Mouse (Mus musculus): ENCODE results near the gene 0610030E20Rik. TPM values are rescaled to one million over a fixed set of nuclear protein-coding genes. Genes with fewer than 3 reads are reported as not detected.

Gene 0610030E20Rik
- polyA plus RNA-seq, 1 experiment, result 1.3 TPM

GRCm38 (mm10) chr6:72392341-72392740 is 45.2 kb downstream of the 0610030E20Rik start:
- Histone ChIP-seq H3K36me3 (ENCODE audit: control insufficient read depth) (peaks cover 65% of the 10 kb centered on the region), H3K4me3 (replicated peaks) (peak overlapping the region; percentile 82)

GRCm38 (mm10) chr6:72396837-72397251 is 49.7 kb downstream of the 0610030E20Rik start:
- TF ChIP-seq GATA1 (IDR thresholded peaks at IDR 0.05; ENCODE audit: low read length), result no peak
- TF ChIP-seq TAL1 (IDR thresholded peaks at IDR 0.05; ENCODE audit: low read length), result no peak
- Histone ChIP-seq H3K4me1 (ENCODE audit: control insufficient read depth) (peaks cover 50% of the 10 kb centered on the region), H3K9me3 (ENCODE audit: control insufficient read depth, low read length) (no peaks in the 10 kb centered on the region), H3K36me3 (ENCODE audit: control insufficient read depth) (peaks cover 40% of the 10 kb centered on the region), H3K27me3 (ENCODE audit: control insufficient read depth) (no peaks in the 10 kb centered on the region), H3K4me3 (replicated peaks) (no peak overlapping the region)

More at GRCm38 (mm10) chr6:72392341-72392740, 45.2 kb downstream of the 0610030E20Rik start:
- H3K4me1 ChIP-seq (ENCODE audit: control insufficient read depth), result peaks cover 62% of the 10 kb centered on the region
- H3K9me3 ChIP-seq (ENCODE audit: control insufficient read depth, low read length), result no peaks in the 10 kb centered on the region
- no peak for TF ChIP-seq TAL1 (IDR thresholded peaks at IDR 0.05; ENCODE audit: low read length)
- no peak for TF ChIP-seq GATA1 (IDR thresholded peaks at IDR 0.05; ENCODE audit: low read length)
- H3K27me3 ChIP-seq (ENCODE audit: control insufficient read depth), result no peaks in the 10 kb centered on the region

DNA sequence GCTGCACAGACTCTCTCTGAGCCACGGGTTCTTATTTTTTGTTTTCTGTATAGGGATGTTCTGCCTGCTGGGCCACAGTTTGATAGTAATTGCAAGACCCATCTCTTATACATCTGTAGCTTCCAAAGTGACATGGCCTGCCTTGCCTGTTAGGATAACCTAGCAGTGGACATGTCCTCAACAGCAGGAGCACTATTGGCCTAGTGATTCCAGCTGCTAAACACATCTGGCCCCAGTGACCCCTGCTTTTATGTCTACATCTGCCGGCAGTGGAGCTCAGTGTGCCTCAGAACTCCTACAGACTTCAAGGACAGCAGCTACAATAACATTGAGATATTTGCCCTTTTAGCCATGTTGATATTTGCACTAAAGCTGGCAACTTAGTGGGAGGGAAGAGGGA is 52.9 kb downstream of the 0610030E20Rik start:
- Histone ChIP-seq H3K4me1 (ENCODE audit: control insufficient read depth) (peaks cover 29% of the 10 kb centered on the region), H3K36me3 (ENCODE audit: control insufficient read depth) (peaks cover 10% of the 10 kb centered on the region), H3K4me3 (replicated peaks) (no peak overlapping the region), H3K27me3 (ENCODE audit: control insufficient read depth) (no peaks in the 10 kb centered on the region), H3K9me3 (ENCODE audit: control insufficient read depth, low read length) (no peaks in the 10 kb centered on the region)
- TF ChIP-seq GATA1 (IDR thresholded peaks at IDR 0.05; ENCODE audit: low read length), result no peak
- TF ChIP-seq TAL1 (IDR thresholded peaks at IDR 0.05; ENCODE audit: low read length), result no peak

DNA sequence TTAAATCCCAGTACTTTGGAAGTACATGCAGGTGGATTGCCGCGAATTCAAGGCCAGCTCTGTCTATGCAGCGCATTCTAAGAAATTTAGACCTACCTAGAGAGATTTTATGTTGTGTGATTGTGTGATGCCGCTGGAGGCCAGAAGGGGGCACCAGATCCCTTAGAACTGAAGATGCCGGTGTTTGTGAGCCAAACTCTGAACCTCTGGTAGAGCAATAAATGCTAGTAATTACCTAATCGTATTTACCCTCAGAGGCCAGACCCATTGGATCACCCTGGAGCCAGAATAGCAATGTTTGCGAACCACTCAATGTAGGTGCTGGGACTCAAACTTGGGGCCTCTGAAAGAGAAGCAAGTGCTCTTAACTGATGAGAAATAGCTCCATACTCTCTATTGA is 54.8 kb downstream of the 0610030E20Rik start:
- no peaks in the 10 kb centered on the region for H3K36me3 ChIP-seq (ENCODE audit: control insufficient read depth)
- TF ChIP-seq GATA1 (IDR thresholded peaks at IDR 0.05; ENCODE audit: low read length) (no peak), TAL1 (IDR thresholded peaks at IDR 0.05; ENCODE audit: low read length) (no peak)
- peaks cover 21% of the 10 kb centered on the region for H3K4me1 ChIP-seq (ENCODE audit: control insufficient read depth)

More for the DNA sequence above, 54.8 kb downstream of the 0610030E20Rik start:
- Histone ChIP-seq H3K4me3 (replicated peaks) (no peak overlapping the region), H3K27me3 (ENCODE audit: control insufficient read depth) (no peaks in the 10 kb centered on the region), H3K9me3 (ENCODE audit: control insufficient read depth, low read length) (no peaks in the 10 kb centered on the region)

Other genes starting within 250 kb of the 0610030E20Rik start
- gene St3gal5, start 249.7 kb upstream of the 0610030E20Rik start, polyA plus RNA-seq (2012), result 56.8 and 56.9 TPM in 2 replicates
- 0.05 TPM in 1 of 2 replicates, not detected in the other for gene Atoh8, start 111.7 kb upstream of the 0610030E20Rik start, polyA plus RNA-seq (2012)
- gene Sftpb, start 42.7 kb upstream of the 0610030E20Rik start, polyA plus RNA-seq (2012), result not detected in 2 replicates
- gene Usp39, start 2.1 kb upstream of the 0610030E20Rik start, polyA plus RNA-seq (2012), result 2.5 and 3.5 TPM in 2 replicates
- 0.32 and 0.44 TPM in 2 replicates for gene Tmem150a, start 8.1 kb downstream of the 0610030E20Rik start, polyA plus RNA-seq (2012)
- gene Rnf181, start 19.6 kb downstream of the 0610030E20Rik start, polyA plus RNA-seq (2012), result 14.4 and 15.6 TPM in 2 replicates
- 6.0 and 6.1 TPM in 2 replicates for gene Vamp5, start 33.2 kb downstream of the 0610030E20Rik start, polyA plus RNA-seq (2012)
- 22.8 and 33.5 TPM in 2 replicates for gene Vamp8, start 43.4 kb downstream of the 0610030E20Rik start, polyA plus RNA-seq (2012)
- gene Ggcx, start 67.0 kb downstream of the 0610030E20Rik start, polyA plus RNA-seq (2012), result 0.08 and 0.09 TPM in 2 replicates
- gene Mat2a, start 92.2 kb downstream of the 0610030E20Rik start, polyA plus RNA-seq (2012), result 1.7 and 2.0 TPM in 2 replicates
- gene Sh2d6, start 174.4 kb downstream of the 0610030E20Rik start, polyA plus RNA-seq (2012), result not detected in 2 replicates
- gene Capg, start 197.1 kb downstream of the 0610030E20Rik start, polyA plus RNA-seq (2012), result 0.48 and 0.77 TPM in 2 replicates